Mouse (Mus musculus): ENCODE measurements around the gene 1600002K03Rik. TPM values are rescaled to one million over a fixed set of nuclear protein-coding genes. Genes with fewer than 3 reads are reported as not detected.
A peak's percentile ranks its signal among the peaks of the same experiment; 100 is the strongest.

Gene 1600002K03Rik
- polyA plus RNA-seq, 1 experiment from 2014 or later: 11.2 TPM

GRCm38 (mm10) chr10:80158307-80158986, 14.3 kb upstream of the 1600002K03Rik start:
- Histone ChIP-seq H3K9ac (no peak overlapping the region), H3K9me3 (replicated peaks) (no peaks in the 10 kb centered on the region), H3K27ac (peak overlapping the region; percentile 100), H3K4me2 (peak overlapping the region; percentile 80), H3K4me1 (peaks cover 96% of the 10 kb centered on the region), H3K4me3 (replicated peaks) (peak overlapping the region; percentile 43; the same call in 1 of the 2 replicates), H3K27me3 (no peaks in the 10 kb centered on the region), H3K36me3 (peaks cover 43% of the 10 kb centered on the region)
- ATAC-seq (replicated peaks; ENCODE audit: low FRiP score): no peak
- 9% methylated on average over 18 of the region's 18 CpGs for whole genome bisulfite sequencing

- H3K27me3 ChIP-seq: no peaks in the 10 kb centered on the region
- peak overlapping the region; percentile 43 for H3K4me3 ChIP-seq (replicated peaks)
- peak; percentile 2 for ATAC-seq (replicated peaks; ENCODE audit: low FRiP score)
- H3K36me3 ChIP-seq: peaks cover 36% of the 10 kb centered on the region
- peak overlapping the region; percentile 30; the same call in 1 of the 2 replicates for H3K9ac ChIP-seq
- peak overlapping the region; percentile 100 for H3K27ac ChIP-seq
- H3K9me3 ChIP-seq (replicated peaks): no peaks in the 10 kb centered on the region
- H3K4me1 ChIP-seq: peaks cover 96% of the 10 kb centered on the region
- peak overlapping the region; percentile 80 for H3K4me2 ChIP-seq
- WGBS: 3% methylated on average over 12 of the region's 12 CpGs
These were observed 13.7 kb upstream of the 1600002K03Rik start for GRCm38 (mm10) chr10:80159021-80159560.

- under 1% methylated on average over 55 of the region's 55 CpGs for WGBS
- H3K9me3 ChIP-seq (replicated peaks): no peaks in the 10 kb centered on the region
- H3K27me3 ChIP-seq: no peaks in the 10 kb centered on the region
- peaks cover 29% of the 10 kb centered on the region for H3K36me3 ChIP-seq
- peak overlapping the region; percentile 100 for H3K27ac ChIP-seq
- H3K9ac ChIP-seq: peak overlapping the region; percentile 46; the same call in 1 of the 2 replicates
- H3K4me2 ChIP-seq: peak overlapping the region; percentile 80
- ATAC-seq (replicated peaks; ENCODE audit: low FRiP score): peak; percentile 81
- peaks cover 96% of the 10 kb centered on the region for H3K4me1 ChIP-seq
- H3K4me3 ChIP-seq (replicated peaks): peak overlapping the region; percentile 43
These were observed 12.9 kb upstream of the 1600002K03Rik start for GRCm38 (mm10) chr10:80159561-80160454.

GRCm38 (mm10) chr10:80160455-80161371, 12.0 kb upstream of the 1600002K03Rik start:
- Histone ChIP-seq H3K9ac (peak overlapping the region; percentile 46), H3K4me1 (peaks cover 96% of the 10 kb centered on the region), H3K27ac (peak overlapping the region; percentile 100), H3K9me3 (replicated peaks) (no peaks in the 10 kb centered on the region), H3K27me3 (no peaks in the 10 kb centered on the region), H3K4me3 (replicated peaks) (peak overlapping the region; percentile 43), H3K36me3 (peaks cover 20% of the 10 kb centered on the region), H3K4me2 (peak overlapping the region; percentile 80)
- peak; percentile 7 for ATAC-seq (replicated peaks; ENCODE audit: low FRiP score)
- under 1% methylated on average over 33 of the region's 33 CpGs for WGBS

- Histone ChIP-seq H3K36me3 (peaks cover 10% of the 10 kb centered on the region), H3K9ac (peak overlapping the region; percentile 46; the same call in 1 of the 2 replicates)
- ATAC-seq (replicated peaks; ENCODE audit: low FRiP score): peak; percentile 20
These were observed 11.1 kb upstream of the 1600002K03Rik start for GRCm38 (mm10) chr10:80161522-80162242.

GRCm38 (mm10) chr10:80162243-80162608, 10.5 kb upstream of the 1600002K03Rik start:
- ATAC-seq (replicated peaks; ENCODE audit: low FRiP score): no peak

More at GRCm38 (mm10) chr10:80161522-80162242, 11.1 kb upstream of the 1600002K03Rik start:
- peak overlapping the region; percentile 43 for H3K4me3 ChIP-seq (replicated peaks)
- H3K4me1 ChIP-seq: peaks cover 95% of the 10 kb centered on the region
- no peaks in the 10 kb centered on the region for H3K27me3 ChIP-seq
- peak overlapping the region; percentile 100 for H3K27ac ChIP-seq
- no peaks in the 10 kb centered on the region for H3K9me3 ChIP-seq (replicated peaks)
- WGBS: 3% methylated on average over 7 of the region's 7 CpGs
- H3K4me2 ChIP-seq: peak overlapping the region; percentile 80

GRCm38 (mm10) chr10:80162716-80163299, 9.9 kb upstream of the 1600002K03Rik start:
- H3K4me1 ChIP-seq: peaks cover 90% of the 10 kb centered on the region
- ATAC-seq (replicated peaks; ENCODE audit: low FRiP score): no peak
- no peak overlapping the region for H3K4me3 ChIP-seq (replicated peaks)
- no peaks in the 10 kb centered on the region for H3K9me3 ChIP-seq (replicated peaks)
- no peaks in the 10 kb centered on the region for H3K27me3 ChIP-seq
- H3K9ac ChIP-seq: no peak overlapping the region
- H3K36me3 ChIP-seq: no peaks in the 10 kb centered on the region
- WGBS: 54% methylated on average over 6 of the region's 6 CpGs
- peak overlapping the region; percentile 80; the same call in 1 of the 2 replicates for H3K4me2 ChIP-seq
- H3K27ac ChIP-seq: peak overlapping the region; percentile 100

More at GRCm38 (mm10) chr10:80162243-80162608, 10.5 kb upstream of the 1600002K03Rik start:
- peaks cover 5% of the 10 kb centered on the region for H3K36me3 ChIP-seq
- H3K4me3 ChIP-seq (replicated peaks): no peak overlapping the region
- H3K4me2 ChIP-seq: peak overlapping the region; percentile 80
- H3K27me3 ChIP-seq: no peaks in the 10 kb centered on the region
- H3K9ac ChIP-seq: peak overlapping the region; percentile 46; the same call in 1 of the 2 replicates
- no peaks in the 10 kb centered on the region for H3K9me3 ChIP-seq (replicated peaks)
- 66% methylated on average over 3 of the region's 3 CpGs for WGBS
- peaks cover 95% of the 10 kb centered on the region for H3K4me1 ChIP-seq
- peak overlapping the region; percentile 100 for H3K27ac ChIP-seq

GRCm38 (mm10) chr10:80163721-80164120, 9.0 kb upstream of the 1600002K03Rik start:
- Histone ChIP-seq H3K9ac (no peak overlapping the region), H3K36me3 (no peaks in the 10 kb centered on the region), H3K4me1 (peaks cover 84% of the 10 kb centered on the region), H3K27me3 (no peaks in the 10 kb centered on the region), H3K4me2 (peak overlapping the region; percentile 96), H3K9me3 (replicated peaks) (no peaks in the 10 kb centered on the region), H3K27ac (peak overlapping the region; percentile 71; the same call in 1 of the 2 replicates), H3K4me3 (replicated peaks) (no peak overlapping the region)
- no peak for ATAC-seq (replicated peaks; ENCODE audit: low FRiP score)
- WGBS: 61% methylated on average over 8 of the region's 8 CpGs

GRCm38 (mm10) chr10:80164161-80164997, 8.4 kb upstream of the 1600002K03Rik start:
- peak overlapping the region; percentile 96 for H3K4me2 ChIP-seq
- no peaks in the 10 kb centered on the region for H3K36me3 ChIP-seq
- peak overlapping the region; percentile 47 for H3K4me3 ChIP-seq (replicated peaks)
- 9% methylated on average over 44 of the region's 44 CpGs for WGBS
- peaks cover 84% of the 10 kb centered on the region for H3K4me1 ChIP-seq
- no peaks in the 10 kb centered on the region for H3K9me3 ChIP-seq (replicated peaks)
- H3K27me3 ChIP-seq: no peaks in the 10 kb centered on the region
- H3K9ac ChIP-seq: peak overlapping the region; percentile 46
- H3K27ac ChIP-seq: peak overlapping the region; percentile 71
- ATAC-seq (replicated peaks; ENCODE audit: low FRiP score): no peak

GRCm38 (mm10) chr10:80164998-80165344, 7.8 kb upstream of the 1600002K03Rik start:
- WGBS: under 1% methylated on average over 17 of the region's 17 CpGs
- Histone ChIP-seq H3K4me1 (peaks cover 86% of the 10 kb centered on the region), H3K9me3 (replicated peaks) (no peaks in the 10 kb centered on the region), H3K27ac (peak overlapping the region; percentile 71), H3K4me3 (replicated peaks) (peak overlapping the region; percentile 47), H3K27me3 (no peaks in the 10 kb centered on the region), H3K9ac (peak overlapping the region; percentile 46), H3K4me2 (peak overlapping the region; percentile 96), H3K36me3 (peaks cover 4% of the 10 kb centered on the region)
- peak; percentile 27 for ATAC-seq (replicated peaks; ENCODE audit: low FRiP score)
